Mouse (Mus musculus) liver, embryonic 16.5 days (tissue): ENCODE data around the gene Olfm1. TPM values are rescaled to one million over a fixed set of nuclear protein-coding genes. Genes with fewer than 3 reads are reported as not detected.

Experiments used
- ATAC-seq: fragments of 200-750 bp; cut with Nextera tagmentation; 2 replicates; pipeline ENCODE4 v1.8.0; 2017; ENCODE audit warnings: low read depth, mild to moderate bottlenecking, moderate number of reproducible peaks, moderate library complexity
- H3K27ac ChIP-seq: fragments of 300-500 bp; sonication (generic); 2 replicates; pipeline ENCODE4 v1.5.1; 2014; ENCODE audit warnings: mild to moderate bottlenecking, low read length
- H3K27me3 ChIP-seq: fragments of 300-500 bp; sonication (generic); 2 replicates; pipeline ENCODE4 v1.6.1; 2014; ENCODE audit warnings: low read depth, low read length, mixed read lengths; ENCODE audit not compliant: control insufficient read depth, insufficient read depth
- H3K36me3 ChIP-seq: fragments of 300-500 bp; sonication (generic); 2 replicates; pipeline ENCODE4 v1.6.1; 2014; ENCODE audit warnings: mild to moderate bottlenecking; ENCODE audit not compliant: control insufficient read depth, insufficient read depth
- H3K4me1 ChIP-seq: fragments of 300-500 bp; sonication (generic); 2 replicates; pipeline ENCODE4 v1.6.1; 2014; ENCODE audit warnings: low read depth, low read length, mixed read lengths; ENCODE audit not compliant: control insufficient read depth
- H3K4me2 ChIP-seq: fragments of 300-500 bp; sonication (generic); 2 replicates; pipeline ENCODE4 v1.6.1; 2014; ENCODE audit warnings: low read depth, low read length, mixed read lengths
- H3K4me3 ChIP-seq: fragments of 300-500 bp; sonication (generic); 2 replicates; pipeline ENCODE4 v1.5.1; 2014; ENCODE audit warnings: low read depth, mild to moderate bottlenecking, low read length
- H3K9ac ChIP-seq: fragments of 300-500 bp; sonication (generic); 2 replicates; pipeline ENCODE4 v1.6.1; 2014; ENCODE audit warnings: low read depth, low read length
- H3K9me3 ChIP-seq: fragments of 300-500 bp; sonication (generic); replicated peaks from 2 replicates; pipeline ENCODE4 v1.6.1; 2016; ENCODE audit warnings: low read length; ENCODE audit not compliant: control insufficient read depth
- WGBS: fragments of 180-500 bp; shearing (Covaris S2); extraction: QIAGEN DNeasy Blood & Tissue Kit; methylation state at CpG from one replicate; pipeline ENCODE4 v1.1.7; 2014; ENCODE audit not compliant: insufficient replicate concordance; 5-methylcytosine and 5-hydroxymethylcytosine counted together
- polyA plus RNA-seq: library from polyadenylated mRNA; unstranded; fragments of >200 nt; fragmentation: Nextera tagmentation; extraction: Ambion mirVana; gene quantifications from 2 replicates; pipeline ENCODE4 v1.2.1, GENCODE M21; 2015

Olfm1 gene
- polyA plus RNA-seq, 1 experiment from 2014 or later: 0.89 TPM

DNA sequence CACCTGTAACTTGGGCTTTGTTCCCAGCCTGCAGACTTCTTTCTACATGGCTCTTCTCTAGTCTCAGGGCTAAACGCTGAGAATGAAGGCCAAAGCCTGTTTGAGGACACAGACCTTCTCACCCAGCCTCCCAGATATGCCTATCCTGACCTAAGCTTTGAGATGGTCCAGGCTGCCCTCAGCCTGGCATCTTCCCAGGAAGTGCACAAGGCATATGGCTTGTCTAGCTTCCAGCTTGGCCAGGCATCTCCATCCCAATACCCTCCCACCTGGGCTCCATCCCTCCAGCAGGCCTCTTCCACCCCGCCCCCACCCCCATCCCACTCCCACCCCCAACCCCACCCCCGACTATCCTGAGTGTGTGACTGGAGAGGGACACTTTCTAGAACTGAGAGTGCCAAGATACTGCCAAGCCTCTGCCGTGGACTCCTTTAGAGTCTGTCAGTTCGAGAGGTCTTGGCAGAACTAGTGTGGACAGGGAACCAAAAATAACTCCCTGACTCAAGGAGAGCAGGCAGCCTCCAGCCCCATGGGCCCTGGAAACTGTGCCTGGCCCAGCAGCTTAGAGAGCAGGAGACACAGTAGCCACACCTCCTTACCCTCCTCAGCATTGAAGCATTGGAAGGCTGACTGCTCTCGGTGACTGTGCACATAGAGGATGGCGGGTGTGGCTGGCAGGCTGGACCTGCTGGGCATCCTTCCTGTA lies 26.0 kb downstream of the Olfm1 start:
- Histone ChIP-seq H3K36me3 (no peaks in the 10 kb centered on the region), H3K4me2 (no peak overlapping the region), H3K27ac (no peak overlapping the region), H3K9ac (no peak overlapping the region), H3K4me3 (no peak overlapping the region), H3K27me3 (no peaks in the 10 kb centered on the region), H3K9me3 (no peaks in the 10 kb centered on the region), H3K4me1 (no peaks in the 10 kb centered on the region)
- ATAC-seq: no peak
- 45% methylated on average over 7 of the region's 7 CpGs for WGBS

DNA sequence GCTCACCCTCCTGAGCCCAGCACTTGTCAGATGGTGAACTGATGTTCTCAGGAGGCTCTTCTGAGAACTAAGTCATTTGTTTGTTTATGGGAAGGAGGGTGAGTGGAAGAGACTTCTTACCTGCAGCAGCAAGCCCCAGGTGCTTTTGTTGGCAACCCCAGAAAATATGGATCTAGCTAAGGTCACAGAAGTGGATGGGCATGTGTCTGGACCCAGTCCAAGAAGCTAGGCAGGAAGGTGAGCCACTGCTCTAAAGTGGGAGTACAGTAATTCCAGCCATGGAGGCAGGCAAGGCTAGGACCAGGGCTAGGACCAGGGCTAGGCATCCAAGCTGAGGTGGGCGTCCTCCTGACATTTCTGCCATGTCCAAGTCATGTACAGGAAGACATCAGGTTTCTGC lies 26.8 kb downstream of the Olfm1 start:
- Histone ChIP-seq H3K27me3 (no peaks in the 10 kb centered on the region), H3K9ac (no peak overlapping the region), H3K4me1 (no peaks in the 10 kb centered on the region), H3K4me2 (no peak overlapping the region), H3K4me3 (no peak overlapping the region), H3K9me3 (no peaks in the 10 kb centered on the region), H3K36me3 (no peaks in the 10 kb centered on the region), H3K27ac (no peak overlapping the region)
- 61% methylated on average over 1 of the region's 1 CpGs for WGBS
- no peak for ATAC-seq

DNA sequence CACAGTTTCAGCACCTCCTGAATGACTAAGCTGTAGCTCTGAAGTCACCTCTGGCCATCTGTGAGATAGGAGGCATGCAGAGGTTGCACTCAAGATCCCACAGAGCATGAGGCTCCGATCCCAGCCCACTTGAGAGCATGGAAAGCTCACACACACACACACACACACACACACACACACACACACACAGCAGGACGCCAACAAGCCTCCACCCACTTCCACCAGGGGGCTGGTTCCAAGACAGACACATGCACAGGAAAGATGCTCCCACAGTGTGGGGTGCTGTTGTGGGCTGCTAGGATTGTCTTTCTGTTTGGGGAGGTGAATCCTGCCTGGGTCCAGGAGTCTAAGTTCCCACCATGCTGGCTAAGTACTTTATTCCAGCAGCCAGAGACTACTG lies 29.0 kb downstream of the Olfm1 start:
- H3K4me3 ChIP-seq: no peak overlapping the region

DNA sequence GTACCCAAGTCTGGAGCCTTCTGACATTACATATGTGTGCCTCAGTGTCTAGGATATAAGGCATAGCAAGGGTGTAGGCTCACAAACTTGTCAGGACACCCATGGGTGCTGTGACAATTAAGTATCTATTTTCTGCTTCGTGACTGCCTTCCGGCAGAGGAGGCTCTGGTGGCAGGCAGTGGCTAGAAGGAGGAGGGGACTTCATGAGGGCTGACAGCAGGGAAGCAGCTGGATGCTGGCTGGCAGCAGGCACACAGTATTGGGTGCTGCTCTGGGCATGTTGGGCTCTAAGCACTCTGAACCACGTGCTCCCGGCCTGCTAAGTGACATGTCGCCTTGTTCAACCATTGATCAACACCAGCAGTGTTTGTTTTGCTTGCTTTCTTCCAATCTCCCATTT lies 32.0 kb downstream of the Olfm1 start:
- H3K9me3 ChIP-seq: no peaks in the 10 kb centered on the region
- H3K4me1 ChIP-seq: no peaks in the 10 kb centered on the region
- H3K4me3 ChIP-seq: no peak overlapping the region
- no peak for ATAC-seq
- no peak overlapping the region for H3K9ac ChIP-seq
- H3K27ac ChIP-seq: no peak overlapping the region
- WGBS: 41% methylated on average over 5 of the region's 5 CpGs
- H3K27me3 ChIP-seq: no peaks in the 10 kb centered on the region
- no peaks in the 10 kb centered on the region for H3K36me3 ChIP-seq
- no peak overlapping the region for H3K4me2 ChIP-seq

More for the DNA sequence above, 29.0 kb downstream of the Olfm1 start:
- Histone ChIP-seq H3K27ac (no peak overlapping the region), H3K9me3 (no peaks in the 10 kb centered on the region), H3K9ac (no peak overlapping the region), H3K27me3 (no peaks in the 10 kb centered on the region), H3K4me2 (no peak overlapping the region), H3K36me3 (no peaks in the 10 kb centered on the region), H3K4me1 (no peaks in the 10 kb centered on the region)
- WGBS: 49% methylated on average over 2 of the region's 2 CpGs
- no peak for ATAC-seq

DNA sequence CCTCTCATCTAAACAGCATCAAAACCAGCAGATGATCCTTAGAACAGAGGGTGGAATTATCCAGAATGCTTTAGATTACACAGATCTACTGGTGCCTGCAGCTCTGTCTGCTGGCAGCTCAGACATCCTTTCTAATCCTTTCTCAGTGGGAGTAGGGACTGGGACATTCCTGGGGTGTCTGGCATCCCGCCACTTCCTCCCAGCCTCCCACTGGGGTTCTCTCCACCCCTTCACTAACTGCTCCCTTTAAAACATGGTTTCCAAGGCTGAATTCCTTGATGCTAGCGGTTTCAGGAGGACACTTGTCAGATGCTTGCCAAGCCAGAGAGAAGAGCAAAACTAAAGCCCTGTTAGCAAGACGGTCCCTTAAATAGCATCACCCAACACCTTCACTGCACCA lies 33.1 kb downstream of the Olfm1 start:
- H3K9ac ChIP-seq: no peak overlapping the region
- H3K4me3 ChIP-seq: no peak overlapping the region
- no peaks in the 10 kb centered on the region for H3K36me3 ChIP-seq
- H3K27me3 ChIP-seq: no peaks in the 10 kb centered on the region
- H3K4me2 ChIP-seq: no peak overlapping the region
- 49% methylated on average over 3 of the region's 3 CpGs for WGBS
- no peaks in the 10 kb centered on the region for H3K9me3 ChIP-seq
- no peak for ATAC-seq
- H3K4me1 ChIP-seq: no peaks in the 10 kb centered on the region
- no peak overlapping the region for H3K27ac ChIP-seq

DNA sequence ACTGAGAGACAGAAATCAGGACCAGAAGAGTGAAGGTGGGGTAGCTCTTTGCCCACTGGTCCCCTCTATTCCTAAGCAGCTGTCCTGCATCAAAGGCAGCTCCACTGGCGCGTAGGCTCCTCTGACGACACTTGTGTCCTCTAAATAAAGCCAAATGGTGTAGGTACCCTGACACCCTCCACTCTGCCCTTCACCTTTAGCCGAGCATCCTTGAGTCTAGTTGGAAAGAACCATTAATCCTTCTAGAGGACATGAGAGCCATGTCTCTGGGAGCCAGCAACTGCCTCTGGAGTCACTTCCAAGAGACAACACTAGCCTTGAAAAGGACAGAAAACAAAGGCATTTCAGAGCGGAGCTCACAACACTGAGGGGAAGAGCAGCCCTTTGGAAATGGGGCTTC lies 34.2 kb downstream of the Olfm1 start:
- Histone ChIP-seq H3K36me3 (no peaks in the 10 kb centered on the region), H3K4me2 (no peak overlapping the region), H3K4me1 (no peaks in the 10 kb centered on the region), H3K9me3 (no peaks in the 10 kb centered on the region), H3K27ac (no peak overlapping the region), H3K4me3 (no peak overlapping the region), H3K9ac (no peak overlapping the region), H3K27me3 (no peaks in the 10 kb centered on the region)
- no peak for ATAC-seq
- 48% methylated on average over 5 of the region's 5 CpGs for WGBS

DNA sequence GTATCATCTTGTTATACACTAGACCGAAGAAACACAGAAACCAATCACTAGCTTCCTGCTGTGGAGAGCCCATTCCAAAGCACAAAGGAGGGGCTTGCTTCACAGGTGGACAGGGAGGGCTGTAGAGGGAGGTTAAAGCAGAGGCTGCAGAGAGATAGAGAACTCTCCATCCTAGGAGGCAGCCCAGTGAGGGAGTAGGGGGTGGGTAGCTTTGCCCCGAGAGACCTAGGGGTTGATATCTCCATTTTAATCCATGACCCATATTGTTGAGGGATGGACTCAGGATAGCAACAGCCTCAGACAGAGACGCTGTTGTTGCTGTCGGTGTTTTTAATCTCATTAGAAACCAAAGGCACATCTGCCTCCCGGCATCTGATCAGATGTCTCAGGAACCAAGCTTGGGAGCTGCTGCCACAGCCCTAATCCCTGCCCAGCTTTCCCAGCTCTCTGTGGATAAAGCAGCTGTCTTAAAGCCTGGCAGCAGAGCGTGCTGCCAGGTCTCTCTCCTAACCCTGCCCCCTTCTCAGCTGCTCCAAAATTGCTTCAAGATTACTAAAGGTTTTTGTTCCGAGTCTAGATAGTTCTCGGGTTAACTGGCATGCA lies 34.9 kb downstream of the Olfm1 start:
- Histone ChIP-seq H3K27ac (no peak overlapping the region), H3K4me1 (no peaks in the 10 kb centered on the region), H3K27me3 (no peaks in the 10 kb centered on the region), H3K4me2 (no peak overlapping the region), H3K36me3 (no peaks in the 10 kb centered on the region), H3K9ac (no peak overlapping the region), H3K4me3 (no peak overlapping the region), H3K9me3 (no peaks in the 10 kb centered on the region)
- ATAC-seq: no peak
- WGBS: 47% methylated on average over 8 of the region's 8 CpGs

DNA sequence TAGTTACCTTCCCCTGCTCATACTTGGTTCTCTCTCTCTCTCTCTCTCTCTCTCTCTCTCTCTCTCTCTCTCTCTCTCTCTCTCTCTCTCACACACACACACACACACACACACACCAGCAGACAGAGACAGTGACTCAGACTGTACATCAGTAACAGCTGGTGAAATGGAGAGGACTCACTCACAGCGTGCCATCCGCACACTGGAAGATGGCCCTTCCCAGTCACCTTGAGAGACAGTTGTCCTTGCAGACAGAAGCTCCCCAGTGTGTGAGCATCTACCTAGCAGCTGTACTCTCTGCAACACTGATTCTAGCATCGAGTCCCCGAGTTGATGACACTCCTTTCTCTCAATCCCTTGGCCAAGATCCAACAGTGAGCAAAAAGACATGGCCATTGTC lies 35.6 kb downstream of the Olfm1 start:
- no peak for ATAC-seq
- no peaks in the 10 kb centered on the region for H3K9me3 ChIP-seq
- H3K4me1 ChIP-seq: no peaks in the 10 kb centered on the region
- H3K36me3 ChIP-seq: no peaks in the 10 kb centered on the region
- no peak overlapping the region for H3K4me2 ChIP-seq
- H3K9ac ChIP-seq: no peak overlapping the region
- no peak overlapping the region for H3K27ac ChIP-seq
- no peaks in the 10 kb centered on the region for H3K27me3 ChIP-seq
- WGBS: 69% methylated on average over 4 of the region's 4 CpGs
- no peak overlapping the region for H3K4me3 ChIP-seq

DNA sequence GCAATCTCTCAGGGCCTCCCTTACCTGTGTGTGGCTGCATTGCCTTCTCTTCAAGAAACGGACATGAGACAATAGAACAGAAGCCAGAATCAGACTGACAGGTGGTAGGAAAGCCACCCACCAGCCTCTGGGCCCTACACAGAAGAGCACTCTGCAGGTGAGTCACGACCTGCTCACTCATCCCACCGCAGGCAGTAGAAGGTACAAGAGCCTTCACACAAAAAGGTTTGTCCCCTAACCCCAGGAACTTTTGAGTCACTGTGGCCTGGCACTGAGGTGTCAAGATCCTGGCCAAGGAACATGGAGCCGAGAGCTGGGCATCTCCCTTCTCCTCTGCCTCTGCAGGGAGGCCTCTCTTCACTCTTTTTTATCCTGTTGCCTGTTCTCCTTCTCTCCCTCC lies 42.3 kb downstream of the Olfm1 start:
- Histone ChIP-seq H3K9ac (no peak overlapping the region), H3K4me3 (no peak overlapping the region), H3K4me2 (no peak overlapping the region), H3K9me3 (no peaks in the 10 kb centered on the region), H3K27me3 (no peaks in the 10 kb centered on the region), H3K27ac (no peak overlapping the region), H3K36me3 (no peaks in the 10 kb centered on the region), H3K4me1 (no peaks in the 10 kb centered on the region)
- no peak for ATAC-seq
- WGBS: 56% methylated on average over 4 of the region's 4 CpGs
